Mouse (Mus musculus) olfactory bulb, adult 2 months (tissue): ENCODE results near the gene Gm5089. TPM values are rescaled to one million over a fixed set of nuclear protein-coding genes. Genes with fewer than 3 reads are reported as not detected.
A peak's percentile ranks its signal among the peaks of the same experiment; 100 is the strongest.

Source experiments
- H3K27ac ChIP-seq: fragments of 200-500 bp; 2 replicates; pipeline ENCODE4 v1.5.1; 2012; ENCODE audit warnings: low read depth, low read length; ENCODE audit not compliant: insufficient read depth
- H3K4me1 ChIP-seq: fragments of 200-500 bp; 2 replicates; pipeline ENCODE4 v1.6.1; 2012; ENCODE audit warnings: low read length; ENCODE audit not compliant: control insufficient read depth, insufficient read depth
- H3K4me3 ChIP-seq: fragments of 200-500 bp; 2 replicates; pipeline ENCODE4 v1.5.1; 2012; ENCODE audit warnings: mild to moderate bottlenecking, low read depth, low read length, moderate library complexity; ENCODE audit not compliant: insufficient read depth
- CTCF ChIP-seq: fragments of 200-500 bp; IDR thresholded peaks from 2 replicates; pipeline ENCODE4 v1.5.1; 2012; ENCODE audit warnings: low read depth, mild to moderate bottlenecking, low read length, moderate library complexity; ENCODE audit not compliant: insufficient read depth
- POLR2A ChIP-seq: fragments of 200-500 bp; IDR thresholded peaks from 2 replicates; pipeline ENCODE4 v1.6.1; 2012; ENCODE audit warnings: mild to moderate bottlenecking, low read depth, low read length, moderate library complexity; ENCODE audit not compliant: insufficient read depth
- WGBS: fragments of 180-500 bp; shearing (Covaris S2); methylation state at CpG from one replicate; pipeline ENCODE4 v1.1.7; 2018; 5-methylcytosine and 5-hydroxymethylcytosine counted together
- polyA plus RNA-seq: library from polyadenylated mRNA; stranded (reverse); fragments of >200 nt; gene quantifications from 2 replicates; pipeline ENCODE4 v1.2.4, GENCODE M21; 2012; ENCODE audit warnings: low replicate concordance; ENCODE audit not compliant: missing spikeins, insufficient read depth, insufficient read length

Gene Gm5089
- polyA plus RNA-seq, 1 experiment: not detected

DNA sequence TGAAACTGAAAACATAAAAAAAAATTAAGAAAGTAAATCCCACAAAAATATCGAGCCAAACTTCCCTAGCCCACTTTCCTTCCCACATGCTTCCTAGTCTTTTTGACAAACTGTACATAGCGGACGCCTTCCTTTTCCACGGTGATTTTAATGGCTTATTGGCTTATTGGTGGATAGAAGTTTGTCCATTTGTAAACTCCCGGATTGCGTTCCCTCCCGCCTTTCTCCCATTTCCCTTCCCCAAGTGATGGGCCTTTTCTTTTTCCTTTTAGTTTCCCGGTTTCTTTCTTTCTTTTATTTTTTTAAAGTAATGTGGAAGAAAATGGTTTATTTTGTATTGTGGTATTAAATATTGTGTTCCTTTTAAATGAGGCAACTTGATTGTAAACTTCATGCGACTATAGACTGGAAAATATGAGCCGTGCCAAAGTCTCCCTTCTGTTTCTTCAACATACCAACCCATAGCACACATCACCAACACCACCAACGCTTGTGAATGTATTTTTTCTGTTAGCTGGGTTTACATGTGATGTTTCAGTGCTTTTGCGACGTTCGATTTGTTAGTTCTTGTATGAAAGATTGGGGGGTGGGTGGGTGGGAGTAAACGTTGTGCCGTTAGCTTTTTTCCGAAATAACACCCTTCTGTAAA lies 28.7 kb upstream of the Gm5089 start:
- Histone ChIP-seq H3K4me3 (no peak overlapping the region), H3K27ac (no peak overlapping the region), H3K4me1 (peaks cover 12% of the 10 kb centered on the region)
- TF ChIP-seq CTCF: no peak
- no peak for TF ChIP-seq POLR2A
- 40% methylated on average over 17 of the region's 17 CpGs for WGBS

- TF ChIP-seq POLR2A: no peak
- no peak for TF ChIP-seq CTCF
- H3K27ac ChIP-seq: peak overlapping the region; percentile 46
- H3K4me1 ChIP-seq: peaks cover 9% of the 10 kb centered on the region
- WGBS: 8% methylated on average over 22 of the region's 22 CpGs
- peak overlapping the region; percentile 59 for H3K4me3 ChIP-seq
These were observed 27.7 kb upstream of the Gm5089 start for GRCm38 (mm10) chr14:122478574-122479011.

DNA sequence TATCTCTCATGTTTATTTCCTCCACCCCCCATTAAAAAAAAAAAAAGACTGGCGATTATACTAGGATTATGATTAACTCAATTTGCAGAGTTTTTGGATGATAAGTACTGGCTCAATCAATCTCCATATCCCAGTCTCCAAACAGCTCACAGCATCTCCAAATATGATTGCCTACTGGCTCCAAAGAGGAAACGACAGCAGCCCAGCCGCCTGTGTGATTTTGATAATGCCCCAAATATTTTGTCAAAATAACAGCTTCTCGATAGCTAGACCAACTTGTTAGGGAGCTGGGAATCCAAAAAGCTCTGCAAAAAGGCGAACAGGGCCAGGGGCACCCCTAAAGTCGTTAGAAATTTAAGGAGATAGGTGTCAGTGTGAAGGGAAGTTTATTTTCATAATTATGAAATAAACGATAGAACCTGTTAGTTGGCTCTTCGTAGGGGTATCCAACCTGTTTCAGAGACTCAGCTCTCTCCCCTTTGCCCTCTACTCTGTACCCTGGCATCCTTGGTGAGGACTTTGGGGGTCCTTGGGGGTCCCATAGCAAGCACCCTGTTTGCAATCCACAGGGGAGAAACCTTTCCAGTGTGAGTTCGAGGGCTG lies 27.2 kb upstream of the Gm5089 start:
- Histone ChIP-seq H3K4me3 (peak overlapping the region; percentile 59), H3K27ac (peak overlapping the region; percentile 46), H3K4me1 (peaks cover 9% of the 10 kb centered on the region)
- 17% methylated on average over 9 of the region's 9 CpGs for WGBS
- no peak for TF ChIP-seq POLR2A
- no peak for TF ChIP-seq CTCF

- Histone ChIP-seq H3K4me1 (peaks cover 9% of the 10 kb centered on the region), H3K4me3 (peak overlapping the region; percentile 59), H3K27ac (peak overlapping the region; percentile 81; the same call in 1 of the 2 replicates)
- TF ChIP-seq CTCF: no peak
- TF ChIP-seq POLR2A: no peak
- 4% methylated on average over 20 of the region's 20 CpGs for WGBS
These were observed 26.4 kb upstream of the Gm5089 start for GRCm38 (mm10) chr14:122477261-122477671.

- TF ChIP-seq POLR2A (no peak), CTCF (no peak)
- Histone ChIP-seq H3K4me1 (peaks cover 9% of the 10 kb centered on the region), H3K4me3 (peak overlapping the region; percentile 59), H3K27ac (peak overlapping the region; percentile 81; the same call in 1 of the 2 replicates)
- WGBS: 1% methylated on average over 18 of the region's 18 CpGs
These were observed 25.9 kb upstream of the Gm5089 start for GRCm38 (mm10) chr14:122476822-122477215.

DNA sequence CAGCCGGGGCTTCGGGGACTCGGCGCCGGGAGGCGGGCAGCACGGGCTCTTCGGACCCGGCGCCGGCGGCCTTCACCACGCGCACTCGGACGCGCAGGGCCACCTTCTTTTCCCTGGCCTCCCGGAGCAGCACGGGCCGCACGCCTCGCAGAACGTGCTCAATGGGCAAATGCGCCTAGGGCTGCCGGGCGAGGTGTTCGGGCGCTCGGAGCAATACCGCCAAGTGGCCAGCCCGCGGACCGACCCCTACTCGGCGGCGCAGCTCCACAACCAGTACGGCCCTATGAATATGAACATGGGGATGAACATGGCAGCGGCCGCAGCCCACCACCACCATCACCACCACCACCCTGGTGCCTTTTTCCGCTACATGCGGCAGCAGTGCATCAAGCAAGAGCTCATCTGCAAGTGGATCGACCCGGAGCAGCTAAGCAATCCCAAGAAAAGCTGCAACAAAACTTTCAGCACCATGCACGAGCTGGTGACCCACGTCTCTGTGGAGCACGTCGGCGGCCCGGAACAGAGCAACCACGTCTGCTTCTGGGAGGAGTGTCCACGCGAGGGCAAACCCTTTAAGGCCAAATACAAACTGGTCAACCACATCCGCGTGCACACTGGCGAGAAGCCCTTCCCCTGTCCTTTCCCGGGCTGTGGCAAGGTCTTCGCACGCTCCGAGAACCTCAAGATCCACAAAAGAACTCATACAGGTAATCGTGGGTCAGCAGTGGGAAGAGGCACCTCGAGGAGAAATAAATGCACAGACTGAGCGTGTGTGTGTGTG lies 25.3 kb upstream of the Gm5089 start:
- TF ChIP-seq POLR2A (no peak), CTCF (no peak)
- Histone ChIP-seq H3K4me1 (peaks cover 9% of the 10 kb centered on the region), H3K4me3 (peak overlapping the region; percentile 59), H3K27ac (peak overlapping the region; percentile 81)
- WGBS: 1% methylated on average over 62 of the region's 62 CpGs

GRCm38 (mm10) chr14:122475557-122476040 lies 24.7 kb upstream of the Gm5089 start:
- peak overlapping the region; percentile 59 for H3K4me3 ChIP-seq
- no peak for TF ChIP-seq CTCF
- TF ChIP-seq POLR2A: no peak
- H3K4me1 ChIP-seq: peaks cover 9% of the 10 kb centered on the region
- peak overlapping the region; percentile 81 for H3K27ac ChIP-seq
- under 1% methylated on average over 59 of the region's 65 CpGs for WGBS

DNA sequence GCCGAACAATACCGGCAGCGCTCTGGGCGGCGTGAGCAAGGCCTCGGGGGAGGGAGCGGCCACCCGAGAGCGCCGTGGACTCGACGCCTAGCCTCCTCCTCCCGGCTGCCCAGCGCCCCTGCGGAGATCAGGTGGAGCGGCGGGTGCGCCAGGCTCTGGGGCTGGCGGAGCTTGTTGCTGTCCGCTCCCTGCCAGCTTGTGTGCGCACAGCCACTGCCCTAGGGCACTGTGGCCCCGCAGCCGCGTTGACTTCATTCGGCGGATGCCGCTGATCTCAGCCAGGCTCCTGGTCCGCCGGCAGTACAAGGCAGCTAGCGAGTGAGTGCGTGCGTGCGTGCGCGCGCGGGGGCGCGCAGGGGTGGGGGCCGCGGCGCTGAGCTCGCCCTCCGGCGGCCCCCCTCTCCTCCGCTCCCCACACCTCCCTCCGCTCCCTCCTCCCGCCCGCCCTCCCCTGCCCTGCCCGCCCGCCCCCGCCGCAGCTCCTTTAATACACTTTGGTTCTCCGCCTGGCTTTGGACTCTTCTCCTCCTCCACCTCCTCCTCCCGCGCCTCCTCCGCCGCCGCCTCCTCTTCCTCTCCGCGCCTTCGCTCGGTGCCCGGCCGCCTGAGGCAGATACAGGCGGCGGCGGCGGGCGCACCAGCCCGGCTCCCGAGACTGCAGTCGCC lies 24.1 kb upstream of the Gm5089 start, which contains the start of gene Zic2:
Gene Zic2 (plus strand): TSS at position 545 of the 666 bp plus-strand sequence.
- 1% methylated on average over 47 of the region's 73 CpGs for WGBS
- H3K4me3 ChIP-seq: peak within 1 kb of the TSS; percentile 59
- TF ChIP-seq CTCF: no peak
- peak; percentile 35; the same call in 1 of the 2 replicates for TF ChIP-seq POLR2A
- H3K4me1 ChIP-seq: peaks cover 9% of the 10 kb centered on the region
- peak within 1 kb of the TSS; percentile 93 for H3K27ac ChIP-seq
